Mouse (Mus musculus) limb, embryonic 11.5 days (tissue): ENCODE data around the gene Htr1f. TPM values are rescaled to one million over a fixed set of nuclear protein-coding genes. Genes with fewer than 3 reads are reported as not detected.

Experiments used
- ATAC-seq: fragments of 200-750 bp; cut with Nextera tagmentation; 2 replicates; pipeline ENCODE4 v1.8.0; 2017; ENCODE audit warnings: low read depth; ENCODE audit not compliant: insufficient number of reproducible peaks, low FRiP score, low TSS enrichment
- DNase-seq: peaks from one replicate; pipeline ENCODE4 v3.0.0-alpha.2; 2015; ENCODE audit warnings: low spot score
- H3K27ac ChIP-seq: fragments of 300-500 bp; sonication (generic); replicated peaks from 2 replicates; pipeline ENCODE4 v1.5.1; 2014; ENCODE audit warnings: low read depth, mild to moderate bottlenecking, low read length
- H3K27me3 ChIP-seq: fragments of 300-500 bp; sonication (generic); 2 replicates; pipeline ENCODE4 v1.6.1; 2014; ENCODE audit warnings: mild to moderate bottlenecking, low read length, mixed read lengths; ENCODE audit not compliant: control insufficient read depth, insufficient read depth
- H3K36me3 ChIP-seq: fragments of 300-500 bp; sonication (generic); 2 replicates; pipeline ENCODE4 v1.6.1; 2014; ENCODE audit warnings: mild to moderate bottlenecking, low read length, moderate library complexity, mixed read lengths; ENCODE audit not compliant: control insufficient read depth, insufficient read depth
- H3K4me1 ChIP-seq: fragments of 300-500 bp; sonication (generic); 2 replicates; pipeline ENCODE4 v1.6.1; 2014; ENCODE audit warnings: low read length, mixed read lengths; ENCODE audit not compliant: control insufficient read depth, insufficient read depth
- H3K4me2 ChIP-seq: fragments of 300-500 bp; sonication (generic); 2 replicates; pipeline ENCODE4 v1.6.1; 2014; ENCODE audit warnings: low read depth, mild to moderate bottlenecking, moderate library complexity; ENCODE audit not compliant: severe bottlenecking
- H3K4me3 ChIP-seq: fragments of 300-500 bp; sonication (generic); 2 replicates; pipeline ENCODE4 v1.5.1; 2014; ENCODE audit warnings: low read depth, low read length
- H3K9ac ChIP-seq: fragments of 300-500 bp; sonication (generic); 2 replicates; pipeline ENCODE4 v1.6.1; 2014; ENCODE audit warnings: mild to moderate bottlenecking, low read length
- H3K9me3 ChIP-seq: fragments of 300-500 bp; sonication (generic); 2 replicates; pipeline ENCODE4 v1.6.1; 2016; ENCODE audit warnings: low read length; ENCODE audit not compliant: control insufficient read depth
- WGBS: fragments of 180-500 bp; shearing (Covaris S2); extraction: QIAGEN DNeasy Blood & Tissue Kit; methylation state at CpG from one replicate; pipeline ENCODE4 v1.1.7; 2014; 5-methylcytosine and 5-hydroxymethylcytosine counted together
- polyA plus RNA-seq: library from polyadenylated mRNA; unstranded; fragments of >200 nt; fragmentation: Nextera tagmentation; extraction: Ambion mirVana; gene quantifications from 2 replicates; pipeline ENCODE4 v1.2.1, GENCODE M21; 2014

Gene Htr1f
- polyA plus RNA-seq, 1 experiment from 2014 or later, result not detected

DNA sequence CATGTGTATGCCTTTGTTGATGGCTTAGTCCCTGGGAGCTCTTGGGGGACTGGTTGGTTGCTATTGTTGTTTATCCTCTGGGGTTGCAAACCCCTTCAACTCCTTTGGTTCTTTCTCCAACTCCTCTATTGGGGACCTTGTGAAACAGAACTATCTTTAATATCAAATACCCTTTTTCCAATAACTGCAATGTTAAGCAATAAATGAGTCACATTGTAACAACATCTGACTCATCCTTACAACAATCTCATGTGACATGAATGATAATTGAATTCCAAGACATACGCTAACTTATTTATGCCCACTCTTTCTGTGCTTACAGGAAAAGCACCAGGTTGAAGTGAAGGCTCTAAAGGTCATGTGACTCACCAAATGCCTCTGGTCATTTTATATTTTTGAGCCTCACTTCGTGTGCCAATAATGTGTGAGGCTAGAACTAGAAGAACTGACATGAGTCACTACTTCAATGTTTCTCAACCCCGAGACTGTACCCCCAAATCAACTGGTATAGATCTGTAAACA, 116.3 kb downstream of the Htr1f start:
- 84% methylated on average over 3 of the region's 3 CpGs for WGBS
- no peak for ATAC-seq
- Histone ChIP-seq H3K4me1 (no peaks in the 10 kb centered on the region), H3K4me3 (no peak overlapping the region), H3K9ac (no peak overlapping the region), H3K9me3 (no peaks in the 10 kb centered on the region), H3K36me3 (no peaks in the 10 kb centered on the region), H3K27me3 (no peaks in the 10 kb centered on the region), H3K4me2 (no peak overlapping the region), H3K27ac (no peak overlapping the region)
- no peak for DNase-seq

DNA sequence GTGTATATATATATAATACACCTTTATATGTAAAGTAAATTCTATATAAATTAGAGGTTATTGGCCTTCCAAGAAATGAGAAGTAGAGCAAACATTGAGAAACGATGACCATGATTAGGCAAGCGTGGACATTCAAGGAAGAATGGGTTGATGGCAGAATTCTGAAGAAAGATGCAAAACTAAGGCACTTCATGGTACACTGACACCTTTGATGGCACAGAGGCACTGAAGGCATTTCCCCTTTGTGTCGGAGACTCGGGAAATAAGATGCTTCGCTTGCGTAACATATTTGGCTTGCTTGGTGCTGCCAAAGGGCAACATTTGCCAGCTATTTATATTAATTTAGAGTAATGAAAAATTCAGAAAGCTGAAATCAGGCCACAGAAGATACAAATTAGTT, 118.1 kb downstream of the Htr1f start:
- WGBS, result 97% methylated on average over 6 of the region's 6 CpGs
- no peak overlapping the region for H3K4me2 ChIP-seq
- H3K27me3 ChIP-seq, result no peaks in the 10 kb centered on the region
- no peaks in the 10 kb centered on the region for H3K9me3 ChIP-seq
- H3K9ac ChIP-seq, result no peak overlapping the region
- no peaks in the 10 kb centered on the region for H3K36me3 ChIP-seq
- no peak overlapping the region for H3K4me3 ChIP-seq
- no peak for ATAC-seq
- DNase-seq, result no peak
- no peaks in the 10 kb centered on the region for H3K4me1 ChIP-seq
- H3K27ac ChIP-seq, result no peak overlapping the region

DNA sequence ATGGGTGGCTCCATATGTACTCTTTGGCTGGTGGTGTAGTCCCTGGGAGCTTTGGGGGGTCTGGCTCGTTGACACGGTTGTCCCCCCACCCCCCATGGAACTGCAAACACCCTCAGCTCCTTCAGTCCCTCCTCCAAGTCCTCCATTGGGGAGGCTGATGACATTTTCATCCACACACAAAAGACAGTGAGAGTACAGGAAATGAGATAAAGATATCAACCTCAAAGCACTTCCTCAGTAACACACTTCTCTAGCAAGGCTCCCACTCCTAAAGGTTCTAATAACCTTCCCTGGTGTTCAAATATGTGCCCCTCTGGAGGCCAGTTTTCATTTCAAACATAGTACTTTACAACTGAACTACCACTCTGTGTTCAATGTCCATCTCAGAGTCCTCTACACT, 118.6 kb downstream of the Htr1f start:
- DNase-seq, result no peak
- Histone ChIP-seq H3K9me3 (no peaks in the 10 kb centered on the region), H3K4me3 (no peak overlapping the region), H3K27ac (no peak overlapping the region), H3K27me3 (no peaks in the 10 kb centered on the region), H3K36me3 (no peaks in the 10 kb centered on the region), H3K4me1 (no peaks in the 10 kb centered on the region), H3K9ac (no peak overlapping the region), H3K4me2 (no peak overlapping the region)
- no peak for ATAC-seq
- 88% methylated on average over 2 of the region's 2 CpGs for WGBS

DNA sequence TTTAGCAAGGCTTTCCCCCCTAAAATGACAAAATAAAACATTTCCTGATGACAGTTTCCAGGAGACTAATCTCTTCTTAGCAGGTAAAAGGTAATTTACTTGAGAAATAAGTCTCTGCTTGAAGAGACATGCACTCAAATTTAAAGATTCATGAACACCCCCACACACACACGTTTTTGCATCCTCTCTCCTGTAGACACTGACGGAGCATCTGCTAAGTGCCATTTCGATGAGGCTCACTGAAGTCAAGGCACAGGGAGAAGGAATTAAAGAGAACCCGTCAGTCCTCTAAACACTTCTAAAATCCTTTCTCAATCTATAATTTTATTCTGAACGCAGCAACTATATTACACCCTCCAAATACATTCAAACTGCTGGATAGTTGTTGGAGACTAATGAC, 131.0 kb downstream of the Htr1f start:
- H3K9ac ChIP-seq, result no peak overlapping the region
- H3K9me3 ChIP-seq, result no peaks in the 10 kb centered on the region
- H3K27ac ChIP-seq, result no peak overlapping the region
- H3K4me3 ChIP-seq, result no peak overlapping the region
- no peaks in the 10 kb centered on the region for H3K36me3 ChIP-seq
- 86% methylated on average over 5 of the region's 5 CpGs for WGBS
- no peak overlapping the region for H3K4me2 ChIP-seq
- no peaks in the 10 kb centered on the region for H3K27me3 ChIP-seq
- ATAC-seq (no peak), DNase-seq (no peak)
- no peaks in the 10 kb centered on the region for H3K4me1 ChIP-seq

DNA sequence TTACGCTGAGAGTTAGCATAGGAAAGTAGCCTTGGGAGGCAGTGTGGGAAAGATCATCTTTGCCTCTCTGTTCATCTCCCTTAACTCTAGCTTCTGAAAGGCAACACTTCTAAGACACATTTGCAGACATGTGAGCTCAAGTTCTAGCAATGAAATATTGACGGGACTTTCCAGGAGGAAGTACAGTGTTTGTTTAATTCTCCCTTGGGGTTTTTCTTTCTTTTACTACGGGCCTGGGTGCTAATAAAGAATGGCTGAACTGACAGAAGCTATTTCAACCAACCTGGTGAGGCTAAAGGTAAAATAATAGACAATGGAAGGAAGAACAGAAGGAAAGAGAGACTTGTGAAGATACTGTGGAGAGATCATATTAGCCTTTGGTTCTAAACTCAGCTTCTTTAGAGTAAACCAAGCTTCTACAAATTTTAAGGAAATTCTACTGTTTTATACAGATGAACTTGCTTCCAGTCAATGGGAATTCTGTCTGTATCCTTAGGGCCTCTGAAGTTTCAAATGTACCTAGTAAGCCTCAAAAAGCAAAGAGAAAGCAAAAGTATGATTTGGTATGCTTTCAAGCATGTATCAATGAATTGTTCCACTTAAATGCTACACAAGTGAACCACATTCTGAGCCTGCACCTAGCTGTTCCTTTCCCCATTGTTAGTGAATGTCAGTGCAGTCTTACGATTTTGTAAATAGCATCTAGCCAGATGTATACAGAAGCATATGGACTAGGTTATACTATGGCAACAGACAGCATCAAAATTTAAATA, 131.9 kb downstream of the Htr1f start:
- no peaks in the 10 kb centered on the region for H3K4me1 ChIP-seq
- H3K9me3 ChIP-seq, result no peaks in the 10 kb centered on the region
- H3K27me3 ChIP-seq, result no peaks in the 10 kb centered on the region
- no peak overlapping the region for H3K4me2 ChIP-seq
- H3K36me3 ChIP-seq, result no peaks in the 10 kb centered on the region
- ATAC-seq, result no peak
- no peak overlapping the region for H3K27ac ChIP-seq
- no peak overlapping the region for H3K9ac ChIP-seq
- DNase-seq, result no peak
- H3K4me3 ChIP-seq, result no peak overlapping the region
- WGBS, result 81% methylated on average over 4 of the region's 4 CpGs

DNA sequence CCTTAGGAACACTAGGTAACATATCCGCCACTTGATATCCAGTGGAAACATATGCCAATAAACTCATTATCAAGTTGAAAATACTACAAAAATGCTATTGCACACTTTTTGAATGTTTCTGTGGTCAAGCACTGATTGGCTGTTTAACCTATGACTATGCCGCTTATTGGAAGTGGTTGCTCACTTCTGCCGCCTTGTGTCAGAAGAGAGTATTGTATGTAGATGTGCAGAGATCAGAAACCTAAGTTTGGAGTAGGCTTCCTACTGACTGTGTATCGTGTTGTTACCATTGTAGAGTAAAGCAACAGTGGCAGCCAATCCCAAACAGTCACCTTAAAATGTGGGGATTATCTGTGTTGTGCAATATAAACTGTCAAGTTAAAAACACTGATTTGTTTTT, 144.0 kb downstream of the Htr1f start:
- no peak overlapping the region for H3K4me2 ChIP-seq
- H3K9ac ChIP-seq, result no peak overlapping the region
- no peaks in the 10 kb centered on the region for H3K27me3 ChIP-seq
- ATAC-seq (no peak), DNase-seq (no peak)
- no peak overlapping the region for H3K4me3 ChIP-seq
- no peak overlapping the region for H3K27ac ChIP-seq
- WGBS, result 92% methylated on average over 4 of the region's 4 CpGs
- H3K4me1 ChIP-seq, result no peaks in the 10 kb centered on the region
- H3K36me3 ChIP-seq, result no peaks in the 10 kb centered on the region
- no peaks in the 10 kb centered on the region for H3K9me3 ChIP-seq

DNA sequence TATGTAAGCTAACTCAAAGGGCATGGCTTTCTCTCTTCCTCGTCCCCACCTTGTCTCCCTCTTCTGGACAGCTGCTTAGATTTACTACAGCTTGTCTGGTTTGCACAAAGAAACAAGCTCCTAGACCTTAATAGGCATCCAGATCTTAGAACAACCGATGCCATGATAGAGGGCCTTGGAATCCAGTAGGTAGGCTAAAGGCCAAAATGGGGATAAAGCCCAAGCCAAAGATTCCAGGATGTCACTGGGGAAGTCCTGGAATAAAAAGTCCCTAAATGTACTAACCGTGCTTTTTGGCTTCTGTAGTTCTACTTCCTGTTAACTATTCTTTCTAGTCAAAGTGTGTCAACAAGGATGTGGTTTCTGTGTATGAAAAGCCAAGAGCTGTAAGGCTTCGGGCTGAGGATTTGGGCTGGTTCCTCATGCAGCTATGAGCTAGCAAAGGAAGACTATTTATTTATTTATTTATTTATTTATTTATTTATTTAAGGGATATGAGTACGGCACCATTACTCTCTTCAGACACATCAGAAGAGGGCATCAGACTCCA, 163.9 kb downstream of the Htr1f start:
- H3K9ac ChIP-seq, result no peak overlapping the region
- H3K4me2 ChIP-seq, result no peak overlapping the region
- no peaks in the 10 kb centered on the region for H3K36me3 ChIP-seq
- no peak overlapping the region for H3K27ac ChIP-seq
- 83% methylated on average over 5 of the region's 5 CpGs for WGBS
- DNase-seq (no peak), ATAC-seq (no peak)
- no peak overlapping the region for H3K4me3 ChIP-seq
- no peaks in the 10 kb centered on the region for H3K9me3 ChIP-seq
- H3K4me1 ChIP-seq, result no peaks in the 10 kb centered on the region
- no peaks in the 10 kb centered on the region for H3K27me3 ChIP-seq

DNA sequence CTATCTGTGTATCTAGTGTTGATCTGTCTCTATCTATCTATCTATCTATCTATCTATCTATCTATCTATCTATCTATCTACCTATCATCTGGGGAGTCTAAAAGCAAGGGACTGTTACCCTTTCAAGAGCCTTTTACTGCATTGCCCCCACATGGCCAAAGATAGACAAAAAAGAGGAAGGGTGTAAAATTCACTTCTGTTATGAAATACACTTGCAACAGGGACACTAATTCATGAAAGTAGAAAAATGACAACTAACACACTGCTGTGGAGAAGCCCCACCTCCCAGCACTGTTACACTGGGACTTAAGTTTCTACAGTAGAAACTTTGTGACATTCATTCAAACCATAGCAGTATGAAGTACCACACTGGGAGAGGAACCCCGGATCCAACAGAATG, 170.9 kb downstream of the Htr1f start:
- no peaks in the 10 kb centered on the region for H3K4me1 ChIP-seq
- DNase-seq (no peak), ATAC-seq (no peak)
- H3K9me3 ChIP-seq, result no peaks in the 10 kb centered on the region
- no peak overlapping the region for H3K4me2 ChIP-seq
- no peak overlapping the region for H3K27ac ChIP-seq
- 86% methylated on average over 1 of the region's 1 CpGs for WGBS
- no peaks in the 10 kb centered on the region for H3K27me3 ChIP-seq
- H3K36me3 ChIP-seq, result no peaks in the 10 kb centered on the region
- H3K9ac ChIP-seq, result no peak overlapping the region
- H3K4me3 ChIP-seq, result no peak overlapping the region
